15 mouse cellular contexts compared by ENCODE assay signal in genomic region chr10:58548739-58549138, GRCm38 (mm10). TPM values are rescaled to one million over a fixed set of nuclear protein-coding genes. Genes with fewer than 3 reads are reported as not detected.
DNase-seq lines count a peak whose midpoint lies in the region; ATAC-seq and TF ChIP-seq lines count a peak whose summit lies in the region.
"Had no signal": no experiment of that assay in that cellular context is flagged by ENCODE, and none has a peak within 500 bp of the region (broad histone marks: within the 10 kb centered on the region; RNA-seq: fewer than 3 reads in every experiment).

No protein-coding gene starts in this region.

- no peaks in the 10 kb centered on the region for H3K27me3 ChIP-seq in liver, adult 2 months (ENCODE audit: control insufficient read depth, insufficient read depth, low read length)
- H3K27me3 ChIP-seq in liver, embryonic 12.5 days (replicated peaks): no peaks in the 10 kb centered on the region
- no peaks in the 10 kb centered on the region for H3K27me3 ChIP-seq in E14TG2a.4 (ENCODE audit: insufficient read depth, low read length)
- H3K27me3 ChIP-seq: forebrain, embryonic 13.5 days; limb, embryonic 12.5 days; midbrain, embryonic 13.5 days; neural tube, embryonic 12.5 days had no signal

- H3K4me2 ChIP-seq in liver, embryonic 12.5 days: no peak overlapping the region
- H3K4me2 ChIP-seq: forebrain, embryonic 13.5 days; limb, embryonic 12.5 days; midbrain, embryonic 13.5 days; neural tube, embryonic 12.5 days had no signal

- no peak overlapping the region for H3K27ac ChIP-seq in liver, adult 2 months (replicated peaks; ENCODE audit: insufficient read depth, low read depth, low read length)
- no peak overlapping the region for H3K27ac ChIP-seq in liver, embryonic 12.5 days
- H3K27ac ChIP-seq: forebrain, embryonic 13.5 days; limb, embryonic 12.5 days; macrophage; midbrain, embryonic 13.5 days; neural tube, embryonic 12.5 days had no signal

- no peaks in the 10 kb centered on the region for H3K36me3 ChIP-seq in liver, adult 2 months (ENCODE audit: control insufficient read depth, insufficient read depth, low read length)
- no peaks in the 10 kb centered on the region for H3K36me3 ChIP-seq in liver, embryonic 12.5 days
- peaks cover 22% of the 10 kb centered on the region for H3K36me3 ChIP-seq in E14TG2a.4 (ENCODE audit: insufficient read depth, low read length)
- H3K36me3 ChIP-seq: midbrain, embryonic 13.5 days; neural tube, embryonic 12.5 days had no signal

- H3K4me3 ChIP-seq in liver, adult 2 months (ENCODE audit: insufficient read depth, low read depth, low read length): no peak overlapping the region
- no peak overlapping the region for H3K4me3 ChIP-seq in liver, embryonic 12.5 days
- no peak overlapping the region for H3K4me3 ChIP-seq in E14TG2a.4 (replicated peaks; ENCODE audit: low read length)
- H3K4me3 ChIP-seq: forebrain, embryonic 13.5 days; limb, embryonic 12.5 days; midbrain, embryonic 13.5 days; neural tube, embryonic 12.5 days had no signal

- peak; percentile 74 for DNase-seq in liver, adult 2 months (ENCODE audit: extremely low read depth, low read depth, low spot score)
- DNase-seq in 416B (ENCODE audit: low read depth): peak; percentile 43
- peak; percentile 11 to 52 for DNase-seq in kidney, adult 8-10 months
- DNase-seq in embryo, embryonic 10 days (ENCODE audit: low spot score): no peak
- no peak for DNase-seq in cerebellum, adult 9-10 months
- DNase-seq in cerebellum, postnatal 14 days: no peak
- DNase-seq: adrenal gland, postnatal 36 days had no signal

- H3K79me2 ChIP-seq in liver, adult 2 months (ENCODE audit: control insufficient read depth, insufficient read depth, low read length): no peaks in the 10 kb centered on the region

- ATAC-seq in liver, embryonic 12.5 days: no peak
- ATAC-seq: activated CD4-positive, CD25-positive, alpha-beta regulatory T cell, adult 4 months; forebrain, embryonic 13.5 days; midbrain, embryonic 13.5 days had no signal

- TF ChIP-seq CTCF in liver, adult 2 months (IDR thresholded peaks at IDR 0.05; ENCODE audit: low read depth, low read length): peak; percentile 57
- peak; percentile 78 for TF ChIP-seq CTCF in E14TG2a.4 (conservative IDR thresholded peaks at IDR 0.05; ENCODE audit: low read length)

- no peak overlapping the region for H3K9ac ChIP-seq in liver, adult 2 months (ENCODE audit: low read depth, low read length)
- H3K9ac ChIP-seq in liver, embryonic 12.5 days: no peak overlapping the region
- H3K9ac ChIP-seq: forebrain, embryonic 13.5 days; limb, embryonic 12.5 days; midbrain, embryonic 13.5 days; neural tube, embryonic 12.5 days had no signal

- TF ChIP-seq POLR2A in liver, adult 2 months (IDR thresholded peaks at IDR 0.05; ENCODE audit: extremely low read depth, insufficient read depth, low read length): no peak

- H3K4me1 ChIP-seq in liver, adult 2 months (ENCODE audit: control insufficient read depth, insufficient read depth, low read length): no peaks in the 10 kb centered on the region
- H3K4me1 ChIP-seq in liver, embryonic 12.5 days: no peaks in the 10 kb centered on the region
- H3K4me1 ChIP-seq in E14TG2a.4 (replicated peaks; ENCODE audit: low read depth, low read length): peaks cover 2% of the 10 kb centered on the region; the same call in 1 of the 2 replicates
- H3K4me1 ChIP-seq: forebrain, embryonic 13.5 days; limb, embryonic 12.5 days; midbrain, embryonic 13.5 days; neural tube, embryonic 12.5 days had no signal

- no peaks in the 10 kb centered on the region for H3K9me3 ChIP-seq in liver, embryonic 12.5 days (replicated peaks)
- H3K9me3 ChIP-seq in E14TG2a.4 (ENCODE audit: low read length): no peaks in the 10 kb centered on the region
- H3K9me3 ChIP-seq: forebrain, embryonic 13.5 days; limb, embryonic 12.5 days; midbrain, embryonic 13.5 days; neural tube, embryonic 12.5 days had no signal

RNA-seq across cellular contexts. Expression of gene Ccdc138, which starts 51.0 kb away (rescaled TPM):
- 1.8 and 2.5 TPM in 2 replicates for total RNA-seq in liver, adult 2 months (2014; rRNA removed)
- polyA plus RNA-seq in liver, adult 2 months (2012; rRNA removed): 0.31 and 0.54 TPM in 2 replicates
- polyA plus RNA-seq in liver, embryonic 12.5 days (2016; fragmentation: Nextera tagmentation; extraction: Ambion mirVana): 3.6 and 4.3 TPM in 2 replicates

Comparison
In these comparisons a context has a peak if more than half of its experiments do, and no peak if none do; other contexts are left out.
1. DNase-seq: peak in liver, adult 2 months (single experiment), 416B (single experiment) and kidney, adult 8-10 months (2 of 2); none in embryo, embryonic 10 days (single experiment), cerebellum, adult 9-10 months (single experiment) and cerebellum, postnatal 14 days (0 of 2).